In genomic region chr2:103795843-103796210, GRCm38 (mm10) we compare ENCODE assay signal across 8 mouse cellular contexts. TPM values are rescaled to one million over a fixed set of nuclear protein-coding genes. Genes with fewer than 3 reads are reported as not detected.
DNase-seq lines count a peak whose midpoint lies in the region; ATAC-seq and TF ChIP-seq lines count a peak whose summit lies in the region.

No protein-coding gene starts in this region.

- H3K4me1 ChIP-seq in hindbrain, embryonic 16.5 days (ENCODE audit: control insufficient read depth, insufficient read depth, low read depth, low read length), result peaks cover 19% of the 10 kb centered on the region

- ATAC-seq in common myeloid progenitor, adult 5-6 weeks (replicated peaks; ENCODE audit: low read depth, poor library complexity, severe bottlenecking), result peak; percentile 78
- peak; percentile 72 for ATAC-seq in hindbrain, embryonic 16.5 days

- no peaks in the 10 kb centered on the region for H3K27me3 ChIP-seq in hindbrain, embryonic 16.5 days (replicated peaks; ENCODE audit: control insufficient read depth, insufficient read depth, low read length)

- peak overlapping the region; percentile 79 for H3K4me3 ChIP-seq in gastrocnemius, adult 2 months
- peak overlapping the region; percentile 97 for H3K4me3 ChIP-seq in hindbrain, embryonic 16.5 days (ENCODE audit: low read length)
- H3K4me3 ChIP-seq in macrophage (ENCODE audit: inconsistent target), result peak overlapping the region; percentile 96

- no peak for TF ChIP-seq CTCF in gastrocnemius, adult 2 months (IDR thresholded peaks at IDR 0.05)

- WGBS in hindbrain, embryonic 16.5 days, result under 1% methylated on average over 11 of the region's 11 CpGs
- 0% methylated on average over 11 of the region's 11 CpGs for WGBS in macrophage (ENCODE audit: missing documents)

- H3K36me3 ChIP-seq in hindbrain, embryonic 16.5 days (ENCODE audit: control insufficient read depth, insufficient read depth, low read length), result peaks cover 7% of the 10 kb centered on the region; the same call in 1 of the 2 replicates
- H3K36me3 ChIP-seq in macrophage (ENCODE audit: inconsistent target), result 0 out of 2 replicates have a peak, but pooled peaks cover 12% of the 10 kb centered on the region

- peak overlapping the region; percentile 70 for H3K4me2 ChIP-seq in hindbrain, embryonic 16.5 days (ENCODE audit: low read length)

- peaks cover 55% of the 10 kb centered on the region for H3K79me2 ChIP-seq in macrophage (ENCODE audit: inconsistent target)

- H3K27ac ChIP-seq in gastrocnemius, adult 2 months, result peak overlapping the region; percentile 95
- H3K27ac ChIP-seq in hindbrain, embryonic 16.5 days (ENCODE audit: low read depth, low read length), result peak overlapping the region; percentile 100
- peak overlapping the region; percentile 97 for H3K27ac ChIP-seq in macrophage

- H3K9me3 ChIP-seq in hindbrain, embryonic 16.5 days (ENCODE audit: control insufficient read depth, low read length), result no peaks in the 10 kb centered on the region

- peak; percentile 90 for DNase-seq in ZHBTc4 (ENCODE audit: low read depth, low spot score)
- peak; percentile 70 for DNase-seq in gastrocnemius, adult 2 months
- peak; percentile 41 to 62 for DNase-seq in left cerebral cortex, adult 18-20 months (ENCODE audit: low spot score in 2 of 2)
- peak; percentile 76 for DNase-seq in right cerebral cortex, adult 18-20 months
- DNase-seq in urinary bladder, postnatal 14 days (ENCODE audit: low spot score), result peak; percentile 81

- peak overlapping the region; percentile 96 for H3K9ac ChIP-seq in hindbrain, embryonic 16.5 days (ENCODE audit: low read depth, low read length)

- intact Hi-C loops in gastrocnemius, adult 2 months (cut with DNase I), result loop anchor here (2.0 to 10.0 kb wide), 3 partner anchors 35 to 699 kb away; partner anchors contain the start of genes Hipk3 and Nat10

RNA-seq across cellular contexts. Expression of gene Caprin1, which starts 1.6 kb away (rescaled TPM):
- total RNA-seq in common myeloid progenitor, adult 5-6 weeks (2017), result 522 and 606 TPM in 2 replicates
- total RNA-seq in gastrocnemius, adult 2 months (2021), result 100 to 1,000 TPM in 1 of 2 experiments, 10 to 100 TPM in 1; 87.3 to 112 TPM
- polyA plus RNA-seq in hindbrain, embryonic 16.5 days (2015; fragmentation: Nextera tagmentation; extraction: Ambion mirVana), result 263 and 333 TPM in 2 replicates
- total RNA-seq in left cerebral cortex, adult 18-20 months (2021), result 100 to 1,000 TPM; 288 to 316 TPM
- total RNA-seq in macrophage (2018; cell fraction: chromatin; rRNA removed), result 100 to 1,000 TPM; 200 to 695 (median 525) TPM
- 100 to 1,000 TPM; 225 to 325 (median 275) TPM for total RNA-seq in macrophage (2018; cell fraction: cytosol; rRNA removed)
- 100 to 1,000 TPM; 171 to 534 (median 369) TPM for total RNA-seq in macrophage (2018; cell fraction: nucleus; rRNA removed)
- 198 to 272 TPM (median 226 TPM) in 3 replicates for polyA plus RNA-seq in macrophage (2018)

RNA-seq across cellular contexts. Expression of gene Nat10, which starts 34.8 kb away (rescaled TPM):
- total RNA-seq in common myeloid progenitor, adult 5-6 weeks (2017), result 50.5 and 53.8 TPM in 2 replicates
- total RNA-seq in gastrocnemius, adult 2 months (2021), result 10 to 100 TPM; 15.8 to 18.3 TPM
- polyA plus RNA-seq in hindbrain, embryonic 16.5 days (2015; fragmentation: Nextera tagmentation; extraction: Ambion mirVana), result 19.3 and 19.8 TPM in 2 replicates
- total RNA-seq in left cerebral cortex, adult 18-20 months (2021), result 10 to 100 TPM; 30.6 to 33.2 TPM
- total RNA-seq in macrophage (2018; cell fraction: chromatin; rRNA removed), result 100 to 1,000 TPM in 2 of 26 experiments, 10 to 100 TPM in 24; 27.3 to 110 (median 71.5) TPM
- 10 to 100 TPM in 13 of 26 experiments, 1 to 10 TPM in 13; 6.1 to 14.4 (median 9.9) TPM for total RNA-seq in macrophage (2018; cell fraction: cytosol; rRNA removed)
- 10 to 100 TPM; 12.2 to 78.1 (median 32.6) TPM for total RNA-seq in macrophage (2018; cell fraction: nucleus; rRNA removed)
- 10.2 to 23.1 TPM (median 16.4 TPM) in 3 replicates for polyA plus RNA-seq in macrophage (2018)

Comparison
In these comparisons a context has a peak if more than half of its experiments do, and no peak if none do; other contexts are left out.
1. Peak in every context shown above with its lines: DNase-seq, ATAC-seq, H3K4me3 ChIP-seq and H3K27ac ChIP-seq.